Comparison of ENCODE assay signal across 15 mouse cellular contexts in genomic region chr3:122334375-122334774, GRCm38 (mm10). TPM values are rescaled to one million over a fixed set of nuclear protein-coding genes. Genes with fewer than 3 reads are reported as not detected.
DNase-seq lines count a peak whose midpoint lies in the region; ATAC-seq and TF ChIP-seq lines count a peak whose summit lies in the region.
"Had no signal": no experiment of that assay in that cellular context is flagged by ENCODE, and none has a peak within 500 bp of the region (broad histone marks: within the 10 kb centered on the region; RNA-seq: fewer than 3 reads in every experiment).

No protein-coding gene starts in this region.

- 41% methylated on average over 7 of the region's 7 CpGs for WGBS in heart, embryonic 12.5 days
- 30% methylated on average over 7 of the region's 7 CpGs for WGBS in embryonic facial prominence, embryonic 13.5 days
- 28% methylated on average over 7 of the region's 7 CpGs for WGBS in limb, embryonic 14.5 days

- no peak for TF ChIP-seq CTCF in CH12.LX (conservative IDR thresholded peaks at IDR 0.05 in 1 of 2, IDR thresholded peaks at IDR 0.05 in 1 of 2; ENCODE audit: low read depth in 2 of 2, low read length in 2 of 2)

- H3K36me3 ChIP-seq in heart, embryonic 12.5 days: no peaks in the 10 kb centered on the region
- no peaks in the 10 kb centered on the region for H3K36me3 ChIP-seq in CH12.LX (replicated peaks in 1 of 2; ENCODE audit: control insufficient read depth in 1 of 2, insufficient read depth in 1 of 2, low read length in 1 of 2)
- H3K36me3 ChIP-seq in embryonic facial prominence, embryonic 13.5 days: no peaks in the 10 kb centered on the region
- no peaks in the 10 kb centered on the region for H3K36me3 ChIP-seq in limb, embryonic 14.5 days (ENCODE audit: control insufficient read depth, insufficient read depth, low read length)
- H3K36me3 ChIP-seq: intestine, embryonic 15.5 days; midbrain, embryonic 13.5 days; stomach, embryonic 15.5 days had no signal

- H3K79me2 ChIP-seq in CH12.LX (replicated peaks; ENCODE audit: control insufficient read depth, extremely low read depth, insufficient read depth, poor library complexity, severe bottlenecking): no peaks in the 10 kb centered on the region

- no peak overlapping the region for H3K4me3 ChIP-seq in heart, embryonic 12.5 days
- H3K4me3 ChIP-seq in CH12.LX (replicated peaks in 1 of 3; ENCODE audit: low read depth in 2 of 3, low read length in 2 of 3, poor library complexity in 1 of 3): no peak overlapping the region
- H3K4me3 ChIP-seq in embryonic facial prominence, embryonic 13.5 days: no peak overlapping the region
- H3K4me3 ChIP-seq in limb, embryonic 14.5 days (replicated peaks; ENCODE audit: low read length): no peak overlapping the region
- H3K4me3 ChIP-seq: intestine, embryonic 15.5 days; midbrain, embryonic 13.5 days; stomach, embryonic 15.5 days had no signal

- no peak for TF ChIP-seq POLR2A in CH12.LX (IDR thresholded peaks at IDR 0.05; ENCODE audit: low read depth, low read length)
- no peak for TF ChIP-seq POLR2A in limb, embryonic 14.5 days (IDR thresholded peaks at IDR 0.05; ENCODE audit: borderline replicate concordance, extremely low read depth, insufficient read depth, insufficient read length)

- H3K27me3 ChIP-seq in heart, embryonic 12.5 days (replicated peaks): peaks cover 81% of the 10 kb centered on the region
- peaks cover 5% of the 10 kb centered on the region for H3K27me3 ChIP-seq in CH12.LX (replicated peaks)
- H3K27me3 ChIP-seq in embryonic facial prominence, embryonic 13.5 days: 0 out of 2 replicates have a peak, but pooled peaks cover 3% of the 10 kb centered on the region
- H3K27me3 ChIP-seq in limb, embryonic 14.5 days (ENCODE audit: control insufficient read depth, insufficient read depth, low read length): no peaks in the 10 kb centered on the region
- H3K27me3 ChIP-seq: intestine, embryonic 15.5 days; midbrain, embryonic 13.5 days; stomach, embryonic 15.5 days had no signal

- no peak overlapping the region for H3K27ac ChIP-seq in heart, embryonic 12.5 days (ENCODE audit: poor library complexity, severe bottlenecking)
- no peak overlapping the region for H3K27ac ChIP-seq in CH12.LX (ENCODE audit: insufficient read depth, low read depth)
- peak overlapping the region; percentile 40; the same call in 1 of the 2 replicates for H3K27ac ChIP-seq in embryonic facial prominence, embryonic 13.5 days
- H3K27ac ChIP-seq in limb, embryonic 14.5 days (replicated peaks; ENCODE audit: low read depth, low read length): no peak overlapping the region
- H3K27ac ChIP-seq: intestine, embryonic 15.5 days; midbrain, embryonic 13.5 days; stomach, embryonic 15.5 days had no signal

- TF ChIP-seq RAD21 in CH12.LX (IDR thresholded peaks at IDR 0.05; ENCODE audit: low read depth, low read length): no peak; the same call in 1 of the 2 replicates

- dilution Hi-C loops in CH12.LX (cut with MboI; ENCODE audit: extremely low pct_ligation_motif_present, extremely low pct_unique_long_range_greater_than_20kb, low sequenced_read_pairs): no loop called here

- DNase-seq in heart, adult 18-20 months: no peak
- peak; percentile 38 for DNase-seq in CH12.LX (ENCODE audit: extremely low read depth)
- DNase-seq in limb, embryonic 14.5 days (ENCODE audit: low spot score): peak; percentile 37
- DNase-seq in kidney, postnatal 4 days: no peak
- DNase-seq: cerebellum, postnatal 14 days; forebrain, postnatal 0 days; gastrocnemius, postnatal 25 days; liver; thymus, postnatal 36 days had no signal

- TF ChIP-seq EP300 in CH12.LX (IDR thresholded peaks at IDR 0.05; ENCODE audit: low read length): 0 out of 2 replicates have a peak, but pooled peaks have one; percentile 44

- 0 out of 2 replicates have a peak overlapping the region, but pooled peaks have one; percentile 38 for H3K9ac ChIP-seq in heart, embryonic 12.5 days
- H3K9ac ChIP-seq in CH12.LX (ENCODE audit: insufficient read depth, low read depth): no peak overlapping the region
- no peak overlapping the region for H3K9ac ChIP-seq in embryonic facial prominence, embryonic 13.5 days
- H3K9ac ChIP-seq in limb, embryonic 14.5 days (ENCODE audit: low read depth, low read length, severe bottlenecking): no peak overlapping the region
- H3K9ac ChIP-seq: forebrain, postnatal 0 days; intestine, embryonic 15.5 days; midbrain, embryonic 13.5 days; stomach, embryonic 15.5 days had no signal

- H3K4me2 ChIP-seq in heart, embryonic 12.5 days: no peak overlapping the region
- H3K4me2 ChIP-seq in CH12.LX (ENCODE audit: insufficient read depth, low read depth, poor library complexity, severe bottlenecking): peak overlapping the region; percentile 77
- H3K4me2 ChIP-seq in embryonic facial prominence, embryonic 13.5 days: peak overlapping the region; percentile 15; the same call in 1 of the 2 replicates
- H3K4me2 ChIP-seq in limb, embryonic 14.5 days (replicated peaks; ENCODE audit: low read depth, low read length, severe bottlenecking): no peak overlapping the region
- H3K4me2 ChIP-seq: intestine, embryonic 15.5 days; midbrain, embryonic 13.5 days; stomach, embryonic 15.5 days had no signal

- in situ Hi-C loops in CH12.LX (cut with MboI; ENCODE audit: low pct_ligation_motif_present, low pct_unique_long_range_greater_than_20kb, low sequenced_read_pairs): no loop called here

- no peaks in the 10 kb centered on the region for H3K9me3 ChIP-seq in heart, embryonic 12.5 days (replicated peaks)
- H3K9me3 ChIP-seq in CH12.LX (replicated peaks; ENCODE audit: low read length): no peaks in the 10 kb centered on the region
- no peaks in the 10 kb centered on the region for H3K9me3 ChIP-seq in embryonic facial prominence, embryonic 13.5 days
- no peaks in the 10 kb centered on the region for H3K9me3 ChIP-seq in limb, embryonic 14.5 days (ENCODE audit: control insufficient read depth, low read length)
- H3K9me3 ChIP-seq: intestine, embryonic 15.5 days; midbrain, embryonic 13.5 days; stomach, embryonic 15.5 days had no signal

- peaks cover 15% of the 10 kb centered on the region for H3K4me1 ChIP-seq in heart, embryonic 12.5 days (replicated peaks)
- peaks cover 11 to 55% of the 10 kb centered on the region in 2 experiments for H3K4me1 ChIP-seq in CH12.LX (ENCODE audit: control insufficient read depth in 1 of 2, insufficient read depth in 2 of 2)
- H3K4me1 ChIP-seq in embryonic facial prominence, embryonic 13.5 days: peaks cover 21% of the 10 kb centered on the region
- peaks cover 18% of the 10 kb centered on the region for H3K4me1 ChIP-seq in limb, embryonic 14.5 days (ENCODE audit: control insufficient read depth, insufficient read depth, low read length)
- H3K4me1 ChIP-seq: stomach, embryonic 15.5 days had no signal

- ATAC-seq in heart, embryonic 12.5 days (ENCODE audit: insufficient number of reproducible peaks, low FRiP score): no peak
- ATAC-seq in embryonic facial prominence, embryonic 13.5 days (ENCODE audit: insufficient number of reproducible peaks, insufficient read depth, low FRiP score, low TSS enrichment, low read depth): 0 out of 2 replicates have a peak, but pooled peaks have one; percentile 66
- peak; percentile 67; the same call in 1 of the 2 replicates for ATAC-seq in limb, embryonic 14.5 days (ENCODE audit: low FRiP score, low read depth)
- ATAC-seq in CD4-positive, CD25-positive, alpha-beta regulatory T cell, adult 4 months: no peak
- ATAC-seq: forebrain, postnatal 0 days; intestine, embryonic 15.5 days; midbrain, embryonic 13.5 days had no signal

TF ChIP-seq in CH12.LX, 34 proteins besides CTCF, POLR2A, EP300 and RAD21:
- TF ChIP-seq NELFE (IDR thresholded peaks at IDR 0.05; ENCODE audit: low read depth, low read length) (no peak), BHLHE40 (IDR thresholded peaks at IDR 0.05; ENCODE audit: low read depth, low read length) (no peak), KAT2A (IDR thresholded peaks at IDR 0.05; ENCODE audit: insufficient replicate concordance, low read length) (no peak), JUN (IDR thresholded peaks at IDR 0.05; ENCODE audit: insufficient read depth, low read depth, low read length) (no peak), ZNF384 (IDR thresholded peaks at IDR 0.05; ENCODE audit: low read depth, low read length) (no peak), USF1 (IDR thresholded peaks at IDR 0.05; ENCODE audit: low read depth, low read length) (no peak), TCF12 (IDR thresholded peaks at IDR 0.05; ENCODE audit: low read depth, low read length) (0 out of 2 replicates have a peak, but pooled peaks have one; percentile 18), HCFC1 (IDR thresholded peaks at IDR 0.05; ENCODE audit: low read depth, low read length) (no peak), ELF1 (IDR thresholded peaks at IDR 0.05; ENCODE audit: low read depth, low read length) (no peak), IRF4 (IDR thresholded peaks at IDR 0.05; ENCODE audit: low read depth, low read length) (peak; percentile 54; the same call in 1 of the 2 replicates)
TF ChIP-seq in CH12.LX: peak in this region for 2.

RNA-seq across cellular contexts. Expression of gene Bcar3, which starts 40.4 kb away (rescaled TPM):
- 6.0 and 7.3 TPM in 2 replicates for polyA plus RNA-seq in heart, embryonic 12.5 days (2016; fragmentation: Nextera tagmentation; extraction: Ambion mirVana)
- total RNA-seq in heart, adult 18-20 months (2021): 1 to 10 TPM; 7.0 to 9.5 TPM
- 47.4 and 56.9 TPM in 2 replicates for total RNA-seq in CH12.LX (2012; rRNA removed)
- 52.0 and 54.6 TPM in 2 replicates for total RNA-seq in CH12.LX (2014; rRNA removed)
- 55.9 and 61.2 TPM in 2 replicates for polyA plus RNA-seq in CH12.LX (2012; ENCODE audit: insufficient read length, low read depth)
- polyA plus RNA-seq in embryonic facial prominence, embryonic 13.5 days (2015; fragmentation: Nextera tagmentation; extraction: Ambion mirVana): 8.6 and 9.4 TPM in 2 replicates
- polyA plus RNA-seq in limb, embryonic 14.5 days (2012; rRNA removed): 7.8 and 13.2 TPM in 2 replicates
- polyA plus RNA-seq in limb, embryonic 14.5 days (2014; fragmentation: Nextera tagmentation; extraction: Ambion mirVana): 7.9 TPM in 2 replicates
- 1 to 10 TPM in 1 of 2 experiments, not detected in 1; 1.4 TPM for polyA plus RNA-seq in CD4-positive, CD25-positive, alpha-beta regulatory T cell, adult 4 months (2017; shearing (Covaris generic))

Comparison
In these comparisons a context has a peak if more than half of its experiments do, and no peak if none do; other contexts are left out.
1. ATAC-seq: peak in embryonic facial prominence, embryonic 13.5 days (single experiment) and limb, embryonic 14.5 days (single experiment); none in heart, embryonic 12.5 days (single experiment) and CD4-positive, CD25-positive, alpha-beta regulatory T cell, adult 4 months (single experiment).
2. H3K4me2 ChIP-seq: peak in CH12.LX (single experiment) and embryonic facial prominence, embryonic 13.5 days (single experiment); none in heart, embryonic 12.5 days (single experiment) and limb, embryonic 14.5 days (single experiment).
3. DNase-seq: peak in CH12.LX (single experiment) and limb, embryonic 14.5 days (single experiment); none in heart, adult 18-20 months (0 of 2) and kidney, postnatal 4 days (0 of 2).